In genomic region chr9:107612191-107612944, GRCm38 (mm10) we compare ENCODE assay signal across 7 mouse cellular contexts. TPM values are rescaled to one million over a fixed set of nuclear protein-coding genes. Genes with fewer than 3 reads are reported as not detected.
DNase-seq lines count a peak whose midpoint lies in the region; ATAC-seq and TF ChIP-seq lines count a peak whose summit lies in the region.

No protein-coding gene starts in this region.

- peak overlapping the region; percentile 60 for H3K9ac ChIP-seq in intestine, postnatal 0 days (ENCODE audit: low read depth, low read length)
- H3K9ac ChIP-seq in midbrain, embryonic 13.5 days (replicated peaks) = peak overlapping the region; percentile 80

- no peaks in the 10 kb centered on the region for H3K27me3 ChIP-seq in intestine, postnatal 0 days (replicated peaks; ENCODE audit: control insufficient read depth, insufficient read depth, low read length)
- H3K27me3 ChIP-seq in limb, embryonic 10.5 days (ENCODE audit: low read depth, poor library complexity, severe bottlenecking) = no peaks in the 10 kb centered on the region; the same call in 1 of the 2 replicates
- H3K27me3 ChIP-seq in midbrain, embryonic 13.5 days = no peaks in the 10 kb centered on the region

- H3K4me1 ChIP-seq in intestine, postnatal 0 days (replicated peaks; ENCODE audit: control insufficient read depth, insufficient read depth, low read length) = peaks cover 25% of the 10 kb centered on the region; the same call in 1 of the 2 replicates
- peaks cover 53% of the 10 kb centered on the region for H3K4me1 ChIP-seq in limb, embryonic 10.5 days
- H3K4me1 ChIP-seq in midbrain, embryonic 13.5 days (replicated peaks) = peaks cover 51% of the 10 kb centered on the region

- DNase-seq in adrenal gland, adult 8-10 months = peak; percentile 97
- peak; percentile 97 for DNase-seq in embryo, embryonic 9.5 days (ENCODE audit: extremely low spot score)
- DNase-seq in gastrocnemius, postnatal 4 days (ENCODE audit: low spot score in 2 of 2) = peak; percentile 99 to 100
- DNase-seq in limb, embryonic 10.5 days (ENCODE audit: low spot score) = peak; percentile 100
- peak; percentile 98 for DNase-seq in spleen, adult 12 weeks (ENCODE audit: low spot score)

- no peaks in the 10 kb centered on the region for H3K9me3 ChIP-seq in intestine, postnatal 0 days (ENCODE audit: control insufficient read depth)
- no peaks in the 10 kb centered on the region for H3K9me3 ChIP-seq in limb, embryonic 10.5 days (replicated peaks)
- no peaks in the 10 kb centered on the region for H3K9me3 ChIP-seq in midbrain, embryonic 13.5 days

- whole genome bisulfite sequencing in intestine, postnatal 0 days = 3% methylated on average over 42 of the region's 48 CpGs
- 9% methylated on average over 34 of the region's 48 CpGs for WGBS in limb, embryonic 10.5 days
- WGBS in midbrain, embryonic 13.5 days = 1% methylated on average over 45 of the region's 48 CpGs

- TF ChIP-seq CTCF in intestine, postnatal 0 days (IDR thresholded peaks at IDR 0.05; ENCODE audit: low read depth) = peak; percentile 97

- H3K4me2 ChIP-seq in intestine, postnatal 0 days (replicated peaks; ENCODE audit: low read depth) = peak overlapping the region; percentile 67
- peak overlapping the region; percentile 62 for H3K4me2 ChIP-seq in midbrain, embryonic 13.5 days (replicated peaks)

- H3K36me3 ChIP-seq in intestine, postnatal 0 days (ENCODE audit: control insufficient read depth, insufficient read depth) = peaks cover 36% of the 10 kb centered on the region
- H3K36me3 ChIP-seq in limb, embryonic 10.5 days = peaks cover 38% of the 10 kb centered on the region
- H3K36me3 ChIP-seq in midbrain, embryonic 13.5 days = peaks cover 38% of the 10 kb centered on the region

- H3K27ac ChIP-seq in intestine, postnatal 0 days (ENCODE audit: low read depth, low read length) = peak overlapping the region; percentile 95
- peak overlapping the region; percentile 93 for H3K27ac ChIP-seq in limb, embryonic 10.5 days
- peak overlapping the region; percentile 99 for H3K27ac ChIP-seq in midbrain, embryonic 13.5 days

- ATAC-seq in intestine, postnatal 0 days = peak; percentile 84
- peak; percentile 94 for ATAC-seq in midbrain, embryonic 13.5 days

- peak overlapping the region; percentile 33 for H3K4me3 ChIP-seq in intestine, postnatal 0 days (ENCODE audit: low read depth, low read length)
- H3K4me3 ChIP-seq in limb, embryonic 10.5 days = peak overlapping the region; percentile 55
- H3K4me3 ChIP-seq in midbrain, embryonic 13.5 days (replicated peaks) = peak overlapping the region; percentile 33

RNA-seq across cellular contexts. Expression of gene Sema3b, which starts 3.3 kb away (rescaled TPM):
- total RNA-seq in adrenal gland, adult 8-10 months (2022) = 1 to 10 TPM; 5.0 to 7.7 (median 6.2) TPM
- 10 to 100 TPM; 50.9 to 52.0 TPM for total RNA-seq in gastrocnemius, postnatal 4 days (2021)
- polyA plus RNA-seq in intestine, postnatal 0 days (2015; fragmentation: Nextera tagmentation; extraction: Ambion mirVana) = 37.1 and 37.3 TPM in 2 replicates
- polyA plus RNA-seq in limb, embryonic 10.5 days (2016; fragmentation: Nextera tagmentation; extraction: Ambion mirVana) = 2.2 and 3.6 TPM in 2 replicates
- 2.3 and 2.7 TPM in 2 replicates for polyA plus RNA-seq in midbrain, embryonic 13.5 days (2015; fragmentation: Nextera tagmentation; extraction: Ambion mirVana)

RNA-seq across cellular contexts. Expression of gene Gnai2, which starts 22.8 kb away (rescaled TPM):
- total RNA-seq in adrenal gland, adult 8-10 months (2022) = 100 to 1,000 TPM; 229 to 382 (median 295) TPM
- 100 to 1,000 TPM; 307 to 340 TPM for total RNA-seq in gastrocnemius, postnatal 4 days (2021)
- 245 and 265 TPM in 2 replicates for polyA plus RNA-seq in intestine, postnatal 0 days (2015; fragmentation: Nextera tagmentation; extraction: Ambion mirVana)
- polyA plus RNA-seq in limb, embryonic 10.5 days (2016; fragmentation: Nextera tagmentation; extraction: Ambion mirVana) = 355 and 403 TPM in 2 replicates
- 399 and 416 TPM in 2 replicates for polyA plus RNA-seq in midbrain, embryonic 13.5 days (2015; fragmentation: Nextera tagmentation; extraction: Ambion mirVana)

RNA-seq across cellular contexts. Expression of gene Ifrd2, which starts 24.9 kb away (rescaled TPM):
- 10 to 100 TPM; 36.7 to 49.1 (median 39.8) TPM for total RNA-seq in adrenal gland, adult 8-10 months (2022)
- 10 to 100 TPM; 31.8 to 35.2 TPM for total RNA-seq in gastrocnemius, postnatal 4 days (2021)
- polyA plus RNA-seq in intestine, postnatal 0 days (2015; fragmentation: Nextera tagmentation; extraction: Ambion mirVana) = 36.9 and 38.9 TPM in 2 replicates
- 55.0 and 69.4 TPM in 2 replicates for polyA plus RNA-seq in limb, embryonic 10.5 days (2016; fragmentation: Nextera tagmentation; extraction: Ambion mirVana)
- polyA plus RNA-seq in midbrain, embryonic 13.5 days (2015; fragmentation: Nextera tagmentation; extraction: Ambion mirVana) = 13.5 and 14.7 TPM in 2 replicates

RNA-seq across cellular contexts. Expression of gene Hyal3, which starts 31.8 kb away (rescaled TPM):
- total RNA-seq in adrenal gland, adult 8-10 months (2022) = 1 to 10 TPM; 1.5 to 2.3 (median 2.0) TPM
- total RNA-seq in gastrocnemius, postnatal 4 days (2021) = under 1 TPM; 0.66 to 0.78 TPM
- 0.31 and 0.50 TPM in 2 replicates for polyA plus RNA-seq in intestine, postnatal 0 days (2015; fragmentation: Nextera tagmentation; extraction: Ambion mirVana)
- 0.56 and 0.82 TPM in 2 replicates for polyA plus RNA-seq in limb, embryonic 10.5 days (2016; fragmentation: Nextera tagmentation; extraction: Ambion mirVana)
- 1.1 and 1.8 TPM in 2 replicates for polyA plus RNA-seq in midbrain, embryonic 13.5 days (2015; fragmentation: Nextera tagmentation; extraction: Ambion mirVana)

RNA-seq across cellular contexts. Expression of gene Naa80, which starts 33.7 kb away (rescaled TPM):
- 10 to 100 TPM; 15.3 to 20.1 (median 17.0) TPM for total RNA-seq in adrenal gland, adult 8-10 months (2022)
- total RNA-seq in gastrocnemius, postnatal 4 days (2021) = 10 to 100 TPM; 15.5 to 20.5 TPM
- polyA plus RNA-seq in intestine, postnatal 0 days (2015; fragmentation: Nextera tagmentation; extraction: Ambion mirVana) = 20.4 and 21.4 TPM in 2 replicates
- 20.1 and 22.5 TPM in 2 replicates for polyA plus RNA-seq in limb, embryonic 10.5 days (2016; fragmentation: Nextera tagmentation; extraction: Ambion mirVana)
- 16.5 and 19.1 TPM in 2 replicates for polyA plus RNA-seq in midbrain, embryonic 13.5 days (2015; fragmentation: Nextera tagmentation; extraction: Ambion mirVana)

Comparison
In these comparisons a context has a peak if more than half of its experiments do, and no peak if none do; other contexts are left out.
1. Peak in every context shown above with its lines: DNase-seq, ATAC-seq, H3K4me3 ChIP-seq and H3K27ac ChIP-seq.